Comparison of ENCODE assay signal across 5 mouse cellular contexts in genomic region chr7:92978720-92979119, GRCm38 (mm10).
DNase-seq lines count a peak whose midpoint lies in the region; ATAC-seq lines count a peak whose summit lies in the region.
"Not testable (repeated sequence)": the region's sequence is repeated elsewhere in the genome, so short reads cannot be mapped to it uniquely, and the experiment has no call there.

No protein-coding gene starts in this region.

- H3K4me2 ChIP-seq in lung, embryonic 15.5 days; neural tube, embryonic 13.5 days: not testable (repeated sequence)

- DNase-seq in 416B (ENCODE audit: low read depth) = peak; percentile 35
- DNase-seq in forebrain, embryonic 10.5 days (ENCODE audit: extremely low spot score, low spot score) = not testable (repeated sequence)

- H3K4me3 ChIP-seq in forebrain, embryonic 10.5 days; lung, embryonic 15.5 days; neural tube, embryonic 13.5 days: not testable (repeated sequence)

- H3K27me3 ChIP-seq in forebrain, embryonic 10.5 days (ENCODE audit: poor library complexity, severe bottlenecking) = peaks cover 56% of the 10 kb centered on the region
- H3K27me3 ChIP-seq in lung, embryonic 15.5 days; neural tube, embryonic 13.5 days: not testable (repeated sequence)

- 44% methylated on average over 7 of the region's 7 CpGs for WGBS in forebrain, embryonic 10.5 days
- WGBS in lung, embryonic 15.5 days = 49% methylated on average over 7 of the region's 7 CpGs
- WGBS in neural tube, embryonic 13.5 days = 52% methylated on average over 7 of the region's 7 CpGs

- not testable (repeated sequence) for H3K9me3 ChIP-seq in forebrain, embryonic 10.5 days; lung, embryonic 15.5 days; neural tube, embryonic 13.5 days

- ATAC-seq in lung, embryonic 15.5 days (ENCODE audit: borderline replicate concordance, extremely low read depth, low FRiP score, low TSS enrichment) = 0 out of 2 replicates have a peak, but pooled peaks have one; percentile 52
- ATAC-seq in megakaryocyte progenitor cell, adult 5-6 weeks (replicated peaks; ENCODE audit: poor library complexity) = peak; percentile 23; the same call in 1 of the 2 replicates
- ATAC-seq in neural tube, embryonic 13.5 days (ENCODE audit: low read depth) = peak; percentile 59; the same call in 1 of the 2 replicates

- H3K36me3 ChIP-seq in forebrain, embryonic 10.5 days (replicated peaks); lung, embryonic 15.5 days; neural tube, embryonic 13.5 days: not testable (repeated sequence)

- H3K4me1 ChIP-seq in forebrain, embryonic 10.5 days = peaks cover 14% of the 10 kb centered on the region
- not testable (repeated sequence) for H3K4me1 ChIP-seq in lung, embryonic 15.5 days; neural tube, embryonic 13.5 days (replicated peaks)

- H3K9ac ChIP-seq in lung, embryonic 15.5 days; neural tube, embryonic 13.5 days: not testable (repeated sequence)

- peak overlapping the region; percentile 33; the same call in 1 of the 2 replicates for H3K27ac ChIP-seq in forebrain, embryonic 10.5 days
- not testable (repeated sequence) for H3K27ac ChIP-seq in lung, embryonic 15.5 days; neural tube, embryonic 13.5 days (replicated peaks)
